Mouse (Mus musculus): Measurements from ENCODE around the gene Olfr107.

The Olfr107 gene

DNA sequence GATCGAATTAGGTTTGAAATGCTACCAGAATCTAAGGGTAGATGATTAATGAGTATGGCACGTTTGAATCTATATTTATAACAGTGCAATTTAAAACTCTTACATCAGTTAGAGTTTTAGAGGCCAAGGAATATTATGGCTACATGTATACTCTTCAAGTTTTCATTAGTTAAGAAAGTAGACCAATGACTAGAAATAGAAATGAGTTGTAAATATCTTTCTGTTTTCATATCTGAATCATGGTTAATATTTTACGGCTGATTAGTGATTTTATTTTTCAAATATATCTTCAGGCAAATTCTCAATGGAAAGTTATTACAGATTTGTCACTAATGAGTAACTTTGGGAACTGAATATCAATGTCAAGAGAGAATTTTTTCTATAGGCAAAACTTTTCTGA lies at the start of gene Olfr107:
TSS of gene Olfr107 (plus strand) at position 301 of the 400 bp plus-strand sequence.
- no peak for DNase-seq (ENCODE audit: extremely low spot score, low spot score)

- no peak for DNase-seq (ENCODE audit: extremely low spot score, low spot score)
Measured at GRCm38 (mm10) chr17:37359282-37359681, 39.7 kb upstream of the Olfr107 start, which contains the start of gene Olfr104-ps. Gene Olfr104-ps, plus strand, starts transcription at chr17:37359582.

DNA sequence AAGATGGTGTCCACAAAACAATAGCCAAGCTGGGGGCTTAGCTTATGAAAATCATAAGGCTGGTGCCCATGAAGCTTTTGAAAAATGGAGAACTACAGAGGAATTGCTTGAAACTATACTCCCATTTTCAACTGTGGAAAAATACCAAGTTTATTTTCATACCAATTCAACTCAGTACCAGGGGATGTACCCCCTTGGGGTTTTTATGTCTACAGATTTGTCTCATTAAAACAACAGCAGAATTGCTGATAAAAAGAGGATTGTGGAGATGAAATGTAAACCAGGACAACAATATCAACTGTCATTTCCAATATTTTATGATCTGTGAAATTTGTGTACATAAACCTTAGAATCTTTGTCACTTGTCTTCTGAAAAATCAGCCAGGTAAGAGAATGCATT lies 20.3 kb upstream of the Olfr107 start, which contains the start of gene Olfr105-ps:
TSS of gene Olfr105-ps (plus strand) at position 301 of the 400 bp plus-strand sequence.
- DNase-seq (ENCODE audit: extremely low spot score, low spot score) = no peak

DNA sequence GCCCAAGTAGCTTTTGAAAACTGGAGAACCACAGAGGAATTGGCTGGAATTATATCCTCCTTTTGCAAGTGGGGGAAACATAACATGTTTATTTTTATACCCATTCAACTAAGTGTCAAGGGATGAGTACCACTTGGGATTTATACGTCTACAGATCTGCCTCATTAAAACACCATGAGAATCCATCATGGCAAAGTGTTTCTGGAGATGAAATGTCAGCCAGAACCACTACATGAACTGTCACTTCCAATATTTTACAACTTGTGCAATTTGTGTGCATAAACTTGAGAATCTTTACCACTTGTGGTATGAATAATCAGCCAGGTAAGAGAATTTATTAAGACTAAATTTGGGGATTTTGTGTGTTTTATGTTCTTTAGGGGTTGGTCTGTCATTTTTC lies 8.9 kb upstream of the Olfr107 start, which contains the start of gene Olfr106-ps:
TSS of gene Olfr106-ps (plus strand) at position 301 of the 400 bp plus-strand sequence.
- no peak for DNase-seq (ENCODE audit: extremely low spot score, low spot score)

- no peak for DNase-seq (ENCODE audit: extremely low spot score, low spot score)
Measured at GRCm38 (mm10) chr17:37413380-37413779, 14.4 kb downstream of the Olfr107 start.

- no peak for DNase-seq (ENCODE audit: extremely low spot score, low spot score)
Measured at GRCm38 (mm10) chr17:37445180-37445579, 46.2 kb downstream of the Olfr107 start, which contains the start of gene Olfr108. Gene Olfr108, plus strand, starts transcription at chr17:37445480.
